Mouse (Mus musculus) ES-E14 (cell line): ENCODE measurements around the gene Klc3.

Experiments
- CHD2 ChIP-seq: IDR thresholded peaks from 2 replicates; pipeline ENCODE4 v1.6.1; 2014; ENCODE audit warnings: mild to moderate bottlenecking, low read depth, low read length, inconsistent platforms
- HCFC1 ChIP-seq: IDR thresholded peaks from 2 replicates; pipeline ENCODE4 v1.6.1; 2012; ENCODE audit warnings: low read length, inconsistent platforms, borderline replicate concordance; ENCODE audit not compliant: insufficient read depth
- ZNF384 ChIP-seq: IDR thresholded peaks from 2 replicates; pipeline ENCODE4 v1.6.1; 2012; ENCODE audit warnings: low read depth, low read length, inconsistent platforms

- TF ChIP-seq CHD2 (no peak), HCFC1 (no peak), ZNF384 (no peak)
Observed at GRCm38 (mm10) chr7:19447689-19448088, 43.8 kb upstream of the Klc3 start.
